In the genomic region with DNA sequence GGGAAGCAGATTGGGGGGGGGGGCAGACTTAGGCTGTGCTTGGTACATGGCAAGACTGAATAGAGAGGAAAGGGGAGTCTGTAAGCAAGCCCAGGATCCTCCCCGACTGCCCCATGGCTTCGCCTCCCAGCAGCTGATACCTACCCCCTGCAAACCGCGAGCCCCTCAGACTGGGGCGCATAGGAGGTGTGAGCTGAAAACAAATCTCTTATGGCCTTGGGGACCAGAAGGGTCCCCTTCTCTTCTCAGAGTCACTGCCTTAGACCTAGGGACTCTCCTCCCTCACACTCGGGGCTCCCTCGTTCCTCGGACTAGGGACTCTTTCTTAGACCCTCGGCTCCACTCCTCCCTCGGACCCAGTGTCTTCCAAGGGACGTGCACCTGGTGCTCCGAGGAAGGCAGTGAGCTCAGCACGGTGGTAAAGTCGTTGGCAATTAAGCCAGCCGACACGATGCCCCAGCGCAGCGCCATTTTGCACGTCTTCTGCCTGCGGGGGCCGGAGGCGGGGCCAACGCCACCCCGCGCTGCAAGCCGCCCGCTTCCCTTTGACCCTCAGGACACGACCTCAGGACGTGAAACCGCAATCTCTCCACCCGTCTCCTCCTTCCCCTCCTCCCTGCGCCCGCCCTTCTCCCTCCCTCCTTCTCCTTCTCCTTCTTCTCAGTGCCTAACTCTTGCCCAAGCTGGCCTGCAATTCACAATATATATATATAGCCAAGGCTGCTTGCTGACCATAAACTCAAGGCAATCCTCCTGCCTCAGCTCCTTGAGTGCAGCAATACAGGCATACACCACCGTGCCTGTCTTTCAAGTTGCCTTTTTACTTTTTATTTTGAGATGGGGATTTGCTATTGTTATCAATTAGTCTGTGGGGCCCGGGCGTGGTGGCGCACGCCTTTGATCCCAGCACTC, we compare ENCODE assay signal across 8 mouse cellular contexts. TPM values are rescaled to one million over a fixed set of nuclear protein-coding genes. Genes with fewer than 3 reads are reported as not detected.
DNase-seq lines count a peak whose midpoint lies in the region; ATAC-seq and TF ChIP-seq lines count a peak whose summit lies in the region.

Gene Dhdh (minus strand): TSS at position 513 of the 912 bp plus-strand sequence.

- ATAC-seq in forebrain, embryonic 16.5 days = peak; percentile 59
- peak; percentile 72 for ATAC-seq in hindbrain, embryonic 11.5 days (ENCODE audit: low FRiP score)
- ATAC-seq in megakaryocyte progenitor cell, adult 5-6 weeks (replicated peaks; ENCODE audit: poor library complexity) = peak; percentile 80

- peaks cover 6 to 14% of the 10 kb centered on the region in 2 experiments; a peak in 3 of 4 replicates for H3K4me1 ChIP-seq in ES-E14 (ENCODE audit: control insufficient read depth in 2 of 2, insufficient read depth in 2 of 2, low read length in 2 of 2, poor library complexity in 1 of 2)
- H3K4me1 ChIP-seq in forebrain, embryonic 16.5 days (replicated peaks; ENCODE audit: control insufficient read depth, insufficient read depth, low read length) = peaks cover 13% of the 10 kb centered on the region
- no peaks in the 10 kb centered on the region for H3K4me1 ChIP-seq in hindbrain, embryonic 11.5 days (replicated peaks; ENCODE audit: control insufficient read depth, insufficient read depth, low read length)

- intact Hi-C loops in left cerebral cortex, postnatal 36 days (cut with DNase I) = no loop called here

- no peaks in the 10 kb centered on the region for H3K27me3 ChIP-seq in forebrain, embryonic 16.5 days (replicated peaks; ENCODE audit: control insufficient read depth, insufficient read depth, low read length)
- H3K27me3 ChIP-seq in hindbrain, embryonic 11.5 days (ENCODE audit: control insufficient read depth, insufficient read depth, low read length) = no peaks in the 10 kb centered on the region

- H3K9ac ChIP-seq in ES-E14 (ENCODE audit: insufficient read depth, low read depth, low read length, poor library complexity, severe bottlenecking) = peak within 1 kb of the TSS; percentile 92
- H3K9ac ChIP-seq in forebrain, embryonic 16.5 days (replicated peaks; ENCODE audit: low read depth, low read length) = peak within 1 kb of the TSS; percentile 67
- H3K9ac ChIP-seq in hindbrain, embryonic 11.5 days (ENCODE audit: low read depth, low read length) = peak within 1 kb of the TSS; percentile 68

- H3K27ac ChIP-seq in ES-E14 (ENCODE audit: insufficient read depth, low read depth, low read length, poor library complexity, severe bottlenecking) = peak within 1 kb of the TSS; percentile 76; the same call in 1 of the 2 replicates
- peak within 1 kb of the TSS; percentile 67 for H3K27ac ChIP-seq in forebrain, embryonic 16.5 days (ENCODE audit: low read length)
- H3K27ac ChIP-seq in hindbrain, embryonic 11.5 days (ENCODE audit: low read depth, low read length) = peak within 1 kb of the TSS; percentile 43

- no peak for DNase-seq in ES-E14 (ENCODE audit: low read depth, low spot score)
- DNase-seq in cerebellum, adult 18-20 months = peak; percentile 71 to 74
- DNase-seq in hindbrain, embryonic 11.5 days (ENCODE audit: low spot score) = peak; percentile 73
- DNase-seq in left cerebral cortex, postnatal 36 days (ENCODE audit: low spot score in 2 of 2) = peak; percentile 41 to 45
- DNase-seq in right cerebral cortex, adult 2 months (ENCODE audit: low spot score in 2 of 2) = peak; percentile 36 to 44
- no peak for DNase-seq in frontal cortex, postnatal 25 days (ENCODE audit: low spot score in 2 of 2)

- in situ Hi-C loops in ES-E14 (cut with MboI; ENCODE audit: low sequenced_read_pairs in 2 of 2, unreplicated experiment in 2 of 2) = no loop called here

- WGBS in forebrain, embryonic 16.5 days = 8% methylated on average over 38 of the region's 38 CpGs
- 7% methylated on average over 38 of the region's 38 CpGs for WGBS in hindbrain, embryonic 11.5 days

- H3K4me3 ChIP-seq in ES-E14 (ENCODE audit: insufficient read depth in 1 of 2, low read depth in 1 of 2, low read length in 2 of 2, poor library complexity in 1 of 2, severe bottlenecking in 1 of 2) = peak within 1 kb of the TSS; percentile 85 to 97
- peak within 1 kb of the TSS; percentile 48 for H3K4me3 ChIP-seq in forebrain, embryonic 16.5 days (replicated peaks; ENCODE audit: low read length)
- peak within 1 kb of the TSS; percentile 28 for H3K4me3 ChIP-seq in hindbrain, embryonic 11.5 days (ENCODE audit: low read depth, low read length)

- peak within 1 kb of the TSS; percentile 66 for H3K4me2 ChIP-seq in forebrain, embryonic 16.5 days (ENCODE audit: low read length)
- H3K4me2 ChIP-seq in hindbrain, embryonic 11.5 days (replicated peaks; ENCODE audit: low read depth, low read length) = peak within 1 kb of the TSS; percentile 49

- H3K36me3 ChIP-seq in ES-E14 (ENCODE audit: control insufficient read depth, insufficient read depth, low read length, poor library complexity, severe bottlenecking) = peaks cover 13% of the 10 kb centered on the region; the same call in 1 of the 2 replicates
- H3K36me3 ChIP-seq in forebrain, embryonic 16.5 days (ENCODE audit: control insufficient read depth, insufficient read depth) = peaks cover 3% of the 10 kb centered on the region
- 0 out of 2 replicates have a peak, but pooled peaks cover 3% of the 10 kb centered on the region for H3K36me3 ChIP-seq in hindbrain, embryonic 11.5 days (ENCODE audit: control insufficient read depth, insufficient read depth, low read length)

- H3K9me3 ChIP-seq in ES-E14 (ENCODE audit: control insufficient read depth, insufficient read depth, low read depth, low read length) = no peaks in the 10 kb centered on the region
- no peaks in the 10 kb centered on the region for H3K9me3 ChIP-seq in forebrain, embryonic 16.5 days (ENCODE audit: control insufficient read depth, low read length)
- no peaks in the 10 kb centered on the region for H3K9me3 ChIP-seq in hindbrain, embryonic 11.5 days (ENCODE audit: control insufficient read depth, low read length)

TF ChIP-seq in ES-E14, 5 proteins besides CTCF, POLR2A, EP300 and RAD21:
- TF ChIP-seq HCFC1 (IDR thresholded peaks at IDR 0.05; ENCODE audit: borderline replicate concordance, insufficient read depth, low read length) = no peak
- no peak for TF ChIP-seq ZNF384 (IDR thresholded peaks at IDR 0.05; ENCODE audit: low read depth, low read length)
- TF ChIP-seq CHD2 (IDR thresholded peaks at IDR 0.05; ENCODE audit: low read depth, low read length) = no peak
- no peak for TF ChIP-seq ZC3H11A (IDR thresholded peaks at IDR 0.05; ENCODE audit: borderline replicate concordance, low read depth, low read length)
- TF ChIP-seq MAFK (IDR thresholded peaks at IDR 0.05; ENCODE audit: insufficient read depth, low read depth, low read length) = no peak
TF ChIP-seq in ES-E14: peak in this region for 0.

RNA-seq across cellular contexts. Expression of gene Dhdh, which starts in this region (rescaled TPM):
- 3.6 and 5.3 TPM in 2 replicates for total RNA-seq in ES-E14 (2012; rRNA removed)
- polyA plus RNA-seq in forebrain, embryonic 16.5 days (2015; fragmentation: Nextera tagmentation; extraction: Ambion mirVana) = 2.2 and 3.0 TPM in 2 replicates
- 2.9 and 4.1 TPM in 2 replicates for polyA plus RNA-seq in hindbrain, embryonic 11.5 days (2014; fragmentation: Nextera tagmentation; extraction: Ambion mirVana)
- 1 to 10 TPM; 4.0 to 4.8 TPM for total RNA-seq in left cerebral cortex, postnatal 36 days (2021)
- total RNA-seq in megakaryocyte progenitor cell, adult 5-6 weeks (2015) = 18.6 and 22.4 TPM in 2 replicates
- total RNA-seq in megakaryocyte progenitor cell, adult 5-6 weeks (2017) = 18.1 and 20.7 TPM in 2 replicates

Comparison
In these comparisons a context has a peak if more than half of its experiments do, and no peak if none do; other contexts are left out.
1. DNase-seq: peak in cerebellum, adult 18-20 months (2 of 2), hindbrain, embryonic 11.5 days (single experiment), left cerebral cortex, postnatal 36 days (2 of 2) and right cerebral cortex, adult 2 months (2 of 2); none in ES-E14 (single experiment) and frontal cortex, postnatal 25 days (0 of 2).
2. H3K4me3 ChIP-seq: peak in every context shown above with its lines; median percentile 91 in ES-E14; 48 in forebrain, embryonic 16.5 days; 28 in hindbrain, embryonic 11.5 days.
3. Peak in every context shown above with its lines, with median percentiles within 50 percentile points of each other: H3K27ac ChIP-seq, H3K9ac ChIP-seq and ATAC-seq.